Mouse (Mus musculus): ENCODE data around the gene Zdhhc13. TPM values are rescaled to one million over a fixed set of nuclear protein-coding genes. Genes with fewer than 3 reads are reported as not detected.
A peak's percentile ranks its signal among the peaks of the same experiment; 100 is the strongest.

Gene Zdhhc13
- polyA plus RNA-seq, 1 experiment: 12.5 TPM

DNA sequence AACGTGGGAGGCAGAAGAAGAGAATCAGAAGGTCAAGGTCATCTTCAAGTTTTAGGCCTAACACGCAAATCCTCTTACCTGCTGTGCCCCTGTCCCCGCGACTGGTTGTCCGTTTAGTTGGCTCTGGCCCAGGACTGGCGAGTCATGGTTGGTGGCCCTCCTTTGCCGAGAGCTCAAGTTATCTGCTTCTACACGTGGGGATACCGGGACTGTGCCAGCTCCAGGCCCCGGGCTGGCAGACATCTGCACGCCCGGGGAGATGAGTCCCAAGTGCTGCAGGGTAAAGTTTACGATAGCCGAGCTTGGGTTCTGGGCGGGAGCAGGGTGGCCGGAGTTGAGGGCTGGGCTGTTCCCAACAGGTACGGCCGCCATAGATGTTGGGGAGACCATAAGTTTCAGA lies 78.8 kb downstream of the Zdhhc13 start:
- Histone ChIP-seq H3K4me3 (replicated peaks; ENCODE audit: control insufficient read depth, low read depth, low read length) (no peak overlapping the region), H3K27ac (ENCODE audit: control insufficient read depth, insufficient read depth, low read depth, low read length, poor library complexity) (no peak overlapping the region), H3K4me1 (ENCODE audit: control insufficient read depth, insufficient read depth, low read length) (no peaks in the 10 kb centered on the region)
- WGBS: 70% methylated on average over 18 of the region's 18 CpGs
- no peak for TF ChIP-seq CTCF (IDR thresholded peaks at IDR 0.05; ENCODE audit: control insufficient read depth, insufficient read depth, low read length)
- peak; percentile 25; the same call in 1 of the 2 replicates for TF ChIP-seq POLR2A (IDR thresholded peaks at IDR 0.05; ENCODE audit: borderline replicate concordance, control insufficient read depth, low read depth, low read length)

DNA sequence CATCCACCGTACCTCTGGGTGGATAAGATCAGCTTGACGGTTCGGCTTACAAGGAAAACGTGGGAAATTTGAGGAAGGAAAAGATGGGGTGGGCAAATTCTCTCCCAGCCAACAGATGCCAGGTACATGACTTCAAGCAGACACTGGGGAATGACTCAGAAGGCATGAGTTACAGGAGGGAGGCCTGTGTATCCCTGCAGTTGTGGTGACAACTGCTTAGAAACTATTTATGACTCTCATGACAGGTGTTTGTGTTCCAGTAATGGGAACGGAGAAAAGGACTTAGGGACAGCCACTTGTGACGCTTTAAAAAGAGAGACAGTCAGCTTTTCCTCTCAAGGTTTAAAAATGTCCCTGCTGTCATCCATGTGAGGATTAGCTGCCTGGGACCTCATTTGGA lies 81.3 kb downstream of the Zdhhc13 start:
- Histone ChIP-seq H3K4me3 (replicated peaks; ENCODE audit: control insufficient read depth, low read depth, low read length) (no peak overlapping the region), H3K27ac (ENCODE audit: control insufficient read depth, insufficient read depth, low read depth, low read length, poor library complexity) (no peak overlapping the region), H3K4me1 (ENCODE audit: control insufficient read depth, insufficient read depth, low read length) (no peaks in the 10 kb centered on the region)
- TF ChIP-seq CTCF (IDR thresholded peaks at IDR 0.05; ENCODE audit: control insufficient read depth, insufficient read depth, low read length): no peak
- 73% methylated on average over 6 of the region's 6 CpGs for WGBS

DNA sequence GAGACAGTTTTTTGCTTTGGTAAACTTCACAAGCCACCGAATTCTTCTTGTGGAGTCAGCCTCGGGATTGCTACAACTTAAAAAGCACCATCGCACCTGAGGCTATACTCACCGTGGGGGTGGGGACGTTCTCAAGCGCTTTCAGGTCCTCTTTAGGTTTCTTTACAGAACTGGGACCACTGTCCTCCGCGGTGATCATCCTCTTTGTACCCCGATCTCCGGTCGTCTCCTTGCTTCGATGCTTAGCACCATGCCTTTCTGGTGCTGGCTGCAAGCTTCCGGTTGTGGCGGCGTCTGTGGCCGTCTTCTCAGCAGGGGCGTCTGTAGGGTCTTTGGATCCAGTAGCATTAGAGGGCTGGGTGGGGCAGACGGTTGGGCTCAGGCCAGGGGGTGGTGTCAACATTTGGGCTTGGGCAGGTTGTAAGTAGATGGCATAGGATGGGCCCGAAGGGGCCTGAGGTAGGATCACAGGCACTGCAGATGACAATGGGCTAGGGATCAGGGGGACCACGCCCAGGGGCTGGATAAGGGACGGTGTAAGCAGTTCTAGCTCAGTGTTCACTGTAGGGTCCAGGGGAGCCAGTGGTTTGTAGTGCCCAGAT lies 81.9 kb downstream of the Zdhhc13 start:
- no peaks in the 10 kb centered on the region for H3K4me1 ChIP-seq (ENCODE audit: control insufficient read depth, insufficient read depth, low read length)
- no peak overlapping the region for H3K27ac ChIP-seq (ENCODE audit: control insufficient read depth, insufficient read depth, low read depth, low read length, poor library complexity)
- TF ChIP-seq CTCF (IDR thresholded peaks at IDR 0.05; ENCODE audit: control insufficient read depth, insufficient read depth, low read length) (no peak), POLR2A (IDR thresholded peaks at IDR 0.05; ENCODE audit: borderline replicate concordance, control insufficient read depth, low read depth, low read length) (no peak)
- no peak overlapping the region for H3K4me3 ChIP-seq (replicated peaks; ENCODE audit: control insufficient read depth, low read depth, low read length)
- 88% methylated on average over 21 of the region's 21 CpGs for WGBS

DNA sequence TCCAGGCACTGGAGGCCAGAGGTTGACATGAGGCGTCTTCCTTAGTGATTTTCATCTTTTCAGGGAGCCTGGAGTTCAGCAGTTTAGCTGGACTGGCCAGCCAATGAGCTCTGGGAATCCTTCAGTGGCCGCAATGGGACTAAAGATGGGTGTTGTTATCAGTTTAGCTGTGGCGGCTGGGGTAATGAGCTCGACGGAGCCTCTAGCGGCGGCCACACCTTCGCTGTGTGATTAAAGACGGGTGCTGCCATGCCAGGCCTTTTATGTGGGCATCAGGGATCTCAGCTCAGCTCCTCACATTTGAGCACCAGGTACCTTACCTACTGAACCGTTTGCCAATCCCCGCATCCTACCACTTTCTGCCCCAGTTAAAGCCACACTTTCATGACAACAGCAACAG lies 82.5 kb downstream of the Zdhhc13 start:
- WGBS: 67% methylated on average over 11 of the region's 11 CpGs
- no peak overlapping the region for H3K4me3 ChIP-seq (replicated peaks; ENCODE audit: control insufficient read depth, low read depth, low read length)
- TF ChIP-seq CTCF (IDR thresholded peaks at IDR 0.05; ENCODE audit: control insufficient read depth, insufficient read depth, low read length): no peak
- TF ChIP-seq POLR2A (IDR thresholded peaks at IDR 0.05; ENCODE audit: borderline replicate concordance, control insufficient read depth, low read depth, low read length): no peak
- no peak overlapping the region for H3K27ac ChIP-seq (ENCODE audit: control insufficient read depth, insufficient read depth, low read depth, low read length, poor library complexity)
- H3K4me1 ChIP-seq (ENCODE audit: control insufficient read depth, insufficient read depth, low read length): no peaks in the 10 kb centered on the region

DNA sequence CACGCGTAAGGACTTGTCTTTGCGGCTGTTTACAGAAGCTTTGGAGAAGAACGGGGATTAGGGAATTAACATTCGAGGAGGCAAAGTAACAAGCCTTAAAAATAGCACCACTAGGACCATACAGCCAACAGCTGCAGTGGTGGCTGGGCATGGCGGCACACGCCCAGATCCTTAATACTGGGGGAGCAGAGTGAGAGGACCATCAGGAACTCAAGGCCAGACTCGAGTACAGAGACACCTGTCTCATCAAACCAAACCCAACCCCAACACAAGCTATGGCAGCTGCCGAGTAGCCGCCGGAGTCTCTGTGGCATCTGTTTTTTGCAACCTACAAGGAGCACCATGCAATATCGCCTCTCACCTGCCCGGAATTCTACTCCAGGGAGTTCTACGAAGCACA lies 86.3 kb downstream of the Zdhhc13 start:
- H3K4me1 ChIP-seq (ENCODE audit: control insufficient read depth, insufficient read depth, low read length): no peaks in the 10 kb centered on the region
- TF ChIP-seq POLR2A (IDR thresholded peaks at IDR 0.05; ENCODE audit: borderline replicate concordance, control insufficient read depth, low read depth, low read length) (no peak), CTCF (IDR thresholded peaks at IDR 0.05; ENCODE audit: control insufficient read depth, insufficient read depth, low read length) (no peak)
- H3K27ac ChIP-seq (ENCODE audit: control insufficient read depth, insufficient read depth, low read depth, low read length, poor library complexity): no peak overlapping the region
- H3K4me3 ChIP-seq (replicated peaks; ENCODE audit: control insufficient read depth, low read depth, low read length): no peak overlapping the region
- WGBS: 97% methylated on average over 14 of the region's 14 CpGs

DNA sequence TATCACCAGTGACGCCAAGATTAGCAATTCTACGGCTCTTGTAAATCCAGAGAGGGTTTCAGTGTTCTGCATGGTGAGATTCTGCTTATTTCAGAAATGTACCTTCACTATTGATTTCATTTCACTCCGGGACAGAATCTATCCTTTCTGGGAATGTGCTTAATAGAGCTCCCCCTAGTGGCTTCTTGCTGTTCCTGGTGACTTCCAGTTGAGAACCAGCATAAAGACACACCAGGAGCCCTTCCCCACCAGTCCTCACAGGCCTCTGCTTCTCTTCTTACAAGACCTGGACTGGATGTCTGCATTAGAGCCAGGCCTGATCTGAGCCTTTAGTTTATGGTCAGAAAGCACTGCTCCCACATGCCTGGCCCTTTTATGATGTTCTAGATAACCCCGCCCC lies 87.7 kb downstream of the Zdhhc13 start:
- Histone ChIP-seq H3K27ac (ENCODE audit: control insufficient read depth, insufficient read depth, low read depth, low read length, poor library complexity) (no peak overlapping the region), H3K4me3 (replicated peaks; ENCODE audit: control insufficient read depth, low read depth, low read length) (no peak overlapping the region), H3K4me1 (ENCODE audit: control insufficient read depth, insufficient read depth, low read length) (no peaks in the 10 kb centered on the region)
- 57% methylated on average over 4 of the region's 4 CpGs for WGBS
- no peak for TF ChIP-seq POLR2A (IDR thresholded peaks at IDR 0.05; ENCODE audit: borderline replicate concordance, control insufficient read depth, low read depth, low read length)
- TF ChIP-seq CTCF (IDR thresholded peaks at IDR 0.05; ENCODE audit: control insufficient read depth, insufficient read depth, low read length): peak; percentile 40

Other genes starting within 250 kb of the Zdhhc13 start
- gene Mrgprb2, start 230.9 kb upstream of the Zdhhc13 start, polyA plus RNA-seq (2011; ENCODE audit: insufficient read depth, insufficient read length, low replicate concordance, missing spikeins): not detected in 2 replicates
- not detected in 2 replicates for gene Mrgprb3, start 145.2 kb upstream of the Zdhhc13 start, polyA plus RNA-seq (2011; ENCODE audit: insufficient read depth, insufficient read length, low replicate concordance, missing spikeins)
- 3.0 and 5.3 TPM in 2 replicates for gene Csrp3, start 59.0 kb downstream of the Zdhhc13 start, polyA plus RNA-seq (2011; ENCODE audit: insufficient read depth, insufficient read length, low replicate concordance, missing spikeins)
- 36.3 and 38.6 TPM in 2 replicates for gene E2f8, start 92.6 kb downstream of the Zdhhc13 start, polyA plus RNA-seq (2011; ENCODE audit: insufficient read depth, insufficient read length, low replicate concordance, missing spikeins)
- gene Nav2, start 119.7 kb downstream of the Zdhhc13 start, polyA plus RNA-seq (2011; ENCODE audit: insufficient read depth, insufficient read length, low replicate concordance, missing spikeins): 6.9 and 8.5 TPM in 2 replicates

Measured in bone marrow, adult 2 months (tissue).